Comparison of ENCODE assay signal across 9 mouse cellular contexts in genomic region chr2:168702266-168702665, GRCm38 (mm10). TPM values are rescaled to one million over a fixed set of nuclear protein-coding genes. Genes with fewer than 3 reads are reported as not detected.
A peak's percentile ranks its signal among the peaks of the same experiment; 100 is the strongest.
DNase-seq lines count a peak whose midpoint lies in the region; ATAC-seq and TF ChIP-seq lines count a peak whose summit lies in the region.
"Had no signal": no experiment of that assay in that cellular context is flagged by ENCODE, and none has a peak within 500 bp of the region (broad histone marks: within the 10 kb centered on the region; RNA-seq: fewer than 3 reads in every experiment).

No protein-coding gene starts in this region.

- WGBS in hindbrain, embryonic 15.5 days = 18% methylated on average over 13 of the region's 13 CpGs
- 23% methylated on average over 13 of the region's 13 CpGs for WGBS in neural tube, embryonic 15.5 days
- WGBS in intestine, postnatal 0 days = 66% methylated on average over 13 of the region's 13 CpGs

- peak; percentile 68 for ATAC-seq in hindbrain, embryonic 15.5 days (ENCODE audit: low FRiP score, low read depth)
- ATAC-seq in neural tube, embryonic 15.5 days (ENCODE audit: low FRiP score) = peak; percentile 47; the same call in 1 of the 2 replicates
- ATAC-seq in megakaryocyte, adult 5-6 weeks (ENCODE audit: poor library complexity, severe bottlenecking) = no peak
- no peak for ATAC-seq in intestine, postnatal 0 days
- ATAC-seq: Patski had no signal

- H3K9me3 ChIP-seq in hindbrain, embryonic 15.5 days = no peaks in the 10 kb centered on the region
- H3K9me3 ChIP-seq in neural tube, embryonic 15.5 days (replicated peaks) = no peaks in the 10 kb centered on the region
- H3K9me3 ChIP-seq in intestine, postnatal 0 days (ENCODE audit: control insufficient read depth) = no peaks in the 10 kb centered on the region

- peak overlapping the region; percentile 41 for H3K27ac ChIP-seq in hindbrain, embryonic 15.5 days (replicated peaks)
- peak overlapping the region; percentile 66 for H3K27ac ChIP-seq in neural tube, embryonic 15.5 days (replicated peaks)
- no peak overlapping the region for H3K27ac ChIP-seq in intestine, postnatal 0 days (ENCODE audit: low read depth, low read length)

- no peak for TF ChIP-seq CTCF in intestine, postnatal 0 days (IDR thresholded peaks at IDR 0.05; ENCODE audit: low read depth)

- no peak overlapping the region for H3K4me2 ChIP-seq in hindbrain, embryonic 15.5 days
- H3K4me2 ChIP-seq in neural tube, embryonic 15.5 days = no peak overlapping the region
- H3K4me2 ChIP-seq in intestine, postnatal 0 days (replicated peaks; ENCODE audit: low read depth) = no peak overlapping the region

- 0 out of 2 replicates have a peak, but pooled peaks cover 5% of the 10 kb centered on the region for H3K4me1 ChIP-seq in hindbrain, embryonic 15.5 days (replicated peaks)
- H3K4me1 ChIP-seq in neural tube, embryonic 15.5 days = no peaks in the 10 kb centered on the region
- no peaks in the 10 kb centered on the region for H3K4me1 ChIP-seq in intestine, postnatal 0 days (replicated peaks; ENCODE audit: control insufficient read depth, insufficient read depth, low read length)

- H3K27me3 ChIP-seq in hindbrain, embryonic 15.5 days = no peaks in the 10 kb centered on the region
- H3K27me3 ChIP-seq in neural tube, embryonic 15.5 days (replicated peaks) = no peaks in the 10 kb centered on the region
- H3K27me3 ChIP-seq in intestine, postnatal 0 days (replicated peaks; ENCODE audit: control insufficient read depth, insufficient read depth, low read length) = no peaks in the 10 kb centered on the region
- H3K27me3 ChIP-seq: Patski had no signal

- H3K9ac ChIP-seq in hindbrain, embryonic 15.5 days = no peak overlapping the region
- H3K9ac ChIP-seq in neural tube, embryonic 15.5 days (replicated peaks) = no peak overlapping the region
- no peak overlapping the region for H3K9ac ChIP-seq in intestine, postnatal 0 days (ENCODE audit: low read depth, low read length)

- no peak overlapping the region for H3K4me3 ChIP-seq in hindbrain, embryonic 15.5 days
- no peak overlapping the region for H3K4me3 ChIP-seq in neural tube, embryonic 15.5 days (replicated peaks)
- no peak overlapping the region for H3K4me3 ChIP-seq in intestine, postnatal 0 days (ENCODE audit: low read depth, low read length)

- peak; percentile 34 to 63 for DNase-seq in layer of hippocampus, adult 18-20 months (ENCODE audit: low spot score in 2 of 2)
- DNase-seq in layer of hippocampus, adult 9-10 months (ENCODE audit: low spot score) = no peak
- peak; percentile 53 to 60 for DNase-seq in cerebellum, postnatal 25 days
- no peak for DNase-seq in ovary, postnatal 14 days (ENCODE audit: low spot score)

- peaks cover 40% of the 10 kb centered on the region for H3K36me3 ChIP-seq in hindbrain, embryonic 15.5 days
- peaks cover 76% of the 10 kb centered on the region for H3K36me3 ChIP-seq in neural tube, embryonic 15.5 days
- H3K36me3 ChIP-seq in intestine, postnatal 0 days (ENCODE audit: control insufficient read depth, insufficient read depth) = peaks cover 38% of the 10 kb centered on the region; the same call in 1 of the 2 replicates

RNA-seq across cellular contexts. Expression of gene Atp9a, which starts 39.9 kb away (rescaled TPM):
- total RNA-seq in layer of hippocampus, adult 18-20 months (2021) = 100 to 1,000 TPM; 366 to 370 TPM
- 160 and 177 TPM in 2 replicates for polyA plus RNA-seq in hindbrain, embryonic 15.5 days (2015; fragmentation: Nextera tagmentation; extraction: Ambion mirVana)
- polyA plus RNA-seq in neural tube, embryonic 15.5 days (2015; fragmentation: Nextera tagmentation; extraction: Ambion mirVana) = 81.2 and 143 TPM in 2 replicates
- total RNA-seq in megakaryocyte, adult 5-6 weeks (2015) = 0.04 and 0.14 TPM in 2 replicates
- total RNA-seq in megakaryocyte, adult 5-6 weeks (2017) = 0.16 and 0.18 TPM in 2 replicates
- 34.0 and 36.7 TPM in 2 replicates for polyA plus RNA-seq in intestine, postnatal 0 days (2015; fragmentation: Nextera tagmentation; extraction: Ambion mirVana)

Comparison
In these comparisons a context has a peak if more than half of its experiments do, and no peak if none do; other contexts are left out.
1. DNase-seq: peak in layer of hippocampus, adult 18-20 months (2 of 2) and cerebellum, postnatal 25 days (2 of 2); none in layer of hippocampus, adult 9-10 months (single experiment) and ovary, postnatal 14 days (single experiment).
2. ATAC-seq: peak in hindbrain, embryonic 15.5 days (single experiment) and neural tube, embryonic 15.5 days (single experiment); none in megakaryocyte, adult 5-6 weeks (single experiment) and intestine, postnatal 0 days (single experiment).